Mouse (Mus musculus): ENCODE results near the gene Osbpl5. TPM values are rescaled to one million over a fixed set of nuclear protein-coding genes. Genes with fewer than 3 reads are reported as not detected.

Gene Osbpl5
- polyA plus RNA-seq, 1 experiment, result 23.1 TPM

- TF ChIP-seq POLR2A (IDR thresholded peaks at IDR 0.05; ENCODE audit: low read depth, low read length) (no peak), CTCF (IDR thresholded peaks at IDR 0.05; ENCODE audit: extremely low read depth, insufficient read length, insufficient replicate concordance, low read depth, low read length) (no peak)
- H3K27ac ChIP-seq (ENCODE audit: insufficient read depth, low read depth, low read length), result no peak overlapping the region
- no peaks in the 10 kb centered on the region for H3K27me3 ChIP-seq (ENCODE audit: control insufficient read depth, insufficient read depth, low read length)
- H3K36me3 ChIP-seq (ENCODE audit: control insufficient read depth, insufficient read depth, low read length), result peaks cover 21% of the 10 kb centered on the region
- 67% methylated on average over 4 of the region's 4 CpGs for WGBS
- H3K4me1 ChIP-seq (ENCODE audit: control insufficient read depth, insufficient read depth, insufficient read length, low read length), result peaks cover 3% of the 10 kb centered on the region
- no peak overlapping the region for H3K4me3 ChIP-seq (ENCODE audit: low read depth, low read length)
These were observed 44.8 kb downstream of the Osbpl5 start for GRCm38 (mm10) chr7:143712023-143712422.

DNA sequence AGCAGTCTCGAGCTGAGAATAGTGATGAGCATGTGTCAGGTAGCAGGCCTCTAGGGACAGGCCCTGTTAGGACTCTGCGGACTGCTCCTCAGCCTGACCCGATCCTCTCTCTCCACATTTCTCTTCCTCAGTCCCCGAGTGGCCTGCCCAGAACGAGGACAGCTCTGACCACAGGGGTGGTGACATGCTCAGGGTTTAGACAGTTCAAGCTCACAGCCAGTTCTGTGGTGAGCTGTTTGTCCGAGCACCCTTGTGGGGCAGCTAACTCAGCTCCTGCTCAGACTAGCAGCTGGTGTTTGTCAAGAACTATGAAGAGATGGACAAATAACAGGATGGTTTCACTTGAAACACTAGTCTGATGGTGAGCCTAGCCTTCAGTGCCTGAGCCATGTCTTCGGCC lies 45.4 kb downstream of the Osbpl5 start:
- Histone ChIP-seq H3K27me3 (ENCODE audit: control insufficient read depth, insufficient read depth, low read length) (no peaks in the 10 kb centered on the region), H3K4me3 (ENCODE audit: low read depth, low read length) (no peak overlapping the region), H3K36me3 (ENCODE audit: control insufficient read depth, insufficient read depth, low read length) (peaks cover 21% of the 10 kb centered on the region), H3K4me1 (ENCODE audit: control insufficient read depth, insufficient read depth, insufficient read length, low read length) (peaks cover 3% of the 10 kb centered on the region), H3K27ac (ENCODE audit: insufficient read depth, low read depth, low read length) (no peak overlapping the region)
- TF ChIP-seq CTCF (IDR thresholded peaks at IDR 0.05; ENCODE audit: extremely low read depth, insufficient read length, insufficient replicate concordance, low read depth, low read length) (no peak), POLR2A (IDR thresholded peaks at IDR 0.05; ENCODE audit: low read depth, low read length) (no peak)
- 82% methylated on average over 7 of the region's 7 CpGs for WGBS

DNA sequence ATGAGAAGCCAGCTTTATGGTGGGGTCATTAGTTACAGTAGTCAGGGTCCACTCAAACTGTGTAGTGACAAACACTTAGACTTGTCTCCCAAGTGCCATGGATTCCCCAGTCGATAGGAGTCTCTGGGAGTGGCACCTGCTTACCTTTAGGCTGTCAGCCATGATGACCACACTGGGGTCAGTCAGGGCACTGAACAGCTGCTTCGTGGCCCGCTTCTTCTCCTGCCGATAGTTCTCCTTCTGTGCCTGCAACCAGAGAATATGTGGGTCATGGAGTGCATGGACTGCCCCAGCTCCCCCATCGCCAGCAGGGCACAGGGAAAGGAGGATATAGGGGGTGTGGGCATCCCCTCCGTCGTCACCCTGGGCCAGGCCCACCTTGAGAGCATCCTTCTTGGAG lies 47.4 kb downstream of the Osbpl5 start:
- Histone ChIP-seq H3K36me3 (ENCODE audit: control insufficient read depth, insufficient read depth, low read length) (peaks cover 16% of the 10 kb centered on the region), H3K27me3 (ENCODE audit: control insufficient read depth, insufficient read depth, low read length) (no peaks in the 10 kb centered on the region), H3K27ac (ENCODE audit: insufficient read depth, low read depth, low read length) (no peak overlapping the region), H3K4me1 (ENCODE audit: control insufficient read depth, insufficient read depth, insufficient read length, low read length) (peaks cover 3% of the 10 kb centered on the region), H3K4me3 (ENCODE audit: low read depth, low read length) (no peak overlapping the region)
- TF ChIP-seq POLR2A (IDR thresholded peaks at IDR 0.05; ENCODE audit: low read depth, low read length) (no peak), CTCF (IDR thresholded peaks at IDR 0.05; ENCODE audit: extremely low read depth, insufficient read length, insufficient replicate concordance, low read depth, low read length) (no peak)
- WGBS, result 92% methylated on average over 7 of the region's 7 CpGs

GRCm38 (mm10) chr7:143706697-143707438 lies 49.9 kb downstream of the Osbpl5 start:
- no peaks in the 10 kb centered on the region for H3K27me3 ChIP-seq (ENCODE audit: control insufficient read depth, insufficient read depth, low read length)
- WGBS, result 39% methylated on average over 7 of the region's 7 CpGs
- H3K27ac ChIP-seq (ENCODE audit: insufficient read depth, low read depth, low read length), result no peak overlapping the region
- H3K4me3 ChIP-seq (ENCODE audit: low read depth, low read length), result no peak overlapping the region
- H3K36me3 ChIP-seq (ENCODE audit: control insufficient read depth, insufficient read depth, low read length), result peaks cover 13% of the 10 kb centered on the region
- H3K4me1 ChIP-seq (ENCODE audit: control insufficient read depth, insufficient read depth, insufficient read length, low read length), result no peaks in the 10 kb centered on the region; the same call in 1 of the 2 replicates
- peak; percentile 99; the same call in 1 of the 2 replicates for TF ChIP-seq CTCF (IDR thresholded peaks at IDR 0.05; ENCODE audit: extremely low read depth, insufficient read length, insufficient replicate concordance, low read depth, low read length)
- no peak for TF ChIP-seq POLR2A (IDR thresholded peaks at IDR 0.05; ENCODE audit: low read depth, low read length)

GRCm38 (mm10) chr7:143696140-143696539 lies 60.6 kb downstream of the Osbpl5 start:
- TF ChIP-seq CTCF (IDR thresholded peaks at IDR 0.05; ENCODE audit: extremely low read depth, insufficient read length, insufficient replicate concordance, low read depth, low read length) (no peak), POLR2A (IDR thresholded peaks at IDR 0.05; ENCODE audit: low read depth, low read length) (no peak)
- H3K27ac ChIP-seq (ENCODE audit: insufficient read depth, low read depth, low read length), result no peak overlapping the region
- no peaks in the 10 kb centered on the region for H3K27me3 ChIP-seq (ENCODE audit: control insufficient read depth, insufficient read depth, low read length)
- no peak overlapping the region for H3K4me3 ChIP-seq (ENCODE audit: low read depth, low read length)
- WGBS, result 69% methylated on average over 2 of the region's 2 CpGs
- no peaks in the 10 kb centered on the region for H3K4me1 ChIP-seq (ENCODE audit: control insufficient read depth, insufficient read depth, insufficient read length, low read length)
- peaks cover 25% of the 10 kb centered on the region for H3K36me3 ChIP-seq (ENCODE audit: control insufficient read depth, insufficient read depth, low read length)

- TF ChIP-seq POLR2A (IDR thresholded peaks at IDR 0.05; ENCODE audit: low read depth, low read length), result no peak
- TF ChIP-seq CTCF (IDR thresholded peaks at IDR 0.05; ENCODE audit: extremely low read depth, insufficient read length, insufficient replicate concordance, low read depth, low read length), result no peak
- Histone ChIP-seq H3K4me1 (ENCODE audit: control insufficient read depth, insufficient read depth, insufficient read length, low read length) (no peaks in the 10 kb centered on the region), H3K27me3 (ENCODE audit: control insufficient read depth, insufficient read depth, low read length) (no peaks in the 10 kb centered on the region), H3K36me3 (ENCODE audit: control insufficient read depth, insufficient read depth, low read length) (peaks cover 29% of the 10 kb centered on the region), H3K27ac (ENCODE audit: insufficient read depth, low read depth, low read length) (no peak overlapping the region), H3K4me3 (ENCODE audit: low read depth, low read length) (no peak overlapping the region)
- 95% methylated on average over 7 of the region's 7 CpGs for WGBS
These were observed 62.2 kb downstream of the Osbpl5 start for GRCm38 (mm10) chr7:143694550-143694949.

- H3K4me1 ChIP-seq (ENCODE audit: control insufficient read depth, insufficient read depth, insufficient read length, low read length), result no peaks in the 10 kb centered on the region
- H3K4me3 ChIP-seq (ENCODE audit: low read depth, low read length), result no peak overlapping the region
- TF ChIP-seq POLR2A (IDR thresholded peaks at IDR 0.05; ENCODE audit: low read depth, low read length) (no peak), CTCF (IDR thresholded peaks at IDR 0.05; ENCODE audit: extremely low read depth, insufficient read length, insufficient replicate concordance, low read depth, low read length) (no peak)
- H3K27me3 ChIP-seq (ENCODE audit: control insufficient read depth, insufficient read depth, low read length), result no peaks in the 10 kb centered on the region
- WGBS, result 95% methylated on average over 12 of the region's 12 CpGs
- no peak overlapping the region for H3K27ac ChIP-seq (ENCODE audit: insufficient read depth, low read depth, low read length)
- H3K36me3 ChIP-seq (ENCODE audit: control insufficient read depth, insufficient read depth, low read length), result peaks cover 34% of the 10 kb centered on the region
These were observed 63.9 kb downstream of the Osbpl5 start for GRCm38 (mm10) chr7:143692746-143693510.

All from small intestine, adult 2 months (tissue).